Mouse (Mus musculus) hindbrain, embryonic 16.5 days (tissue): Measurements from ENCODE around the gene Qk. TPM values are rescaled to one million over a fixed set of nuclear protein-coding genes. Genes with fewer than 3 reads are reported as not detected.

Experiments
- ATAC-seq: fragments of 200-750 bp; cut with Nextera tagmentation; 2 replicates; pipeline ENCODE4 v1.8.0; 2017; ENCODE audit warnings: moderate TSS enrichment, moderate library complexity
- H3K27ac ChIP-seq: fragments of 300-500 bp; sonication (generic); 2 replicates; pipeline ENCODE4 v1.5.1; 2014; ENCODE audit warnings: low read depth, mild to moderate bottlenecking, control low read depth, low read length, moderate library complexity
- H3K27me3 ChIP-seq: fragments of 300-500 bp; sonication (generic); replicated peaks from 2 replicates; pipeline ENCODE4 v1.6.1; 2014; ENCODE audit warnings: low read length; ENCODE audit not compliant: control insufficient read depth, insufficient read depth
- H3K36me3 ChIP-seq: fragments of 300-500 bp; sonication (generic); 2 replicates; pipeline ENCODE4 v1.6.1; 2014; ENCODE audit warnings: mild to moderate bottlenecking, low read length, moderate library complexity, mixed read lengths; ENCODE audit not compliant: control insufficient read depth, insufficient read depth
- H3K4me1 ChIP-seq: fragments of 300-500 bp; sonication (generic); 2 replicates; pipeline ENCODE4 v1.6.1; 2014; ENCODE audit warnings: low read depth, low read length; ENCODE audit not compliant: control insufficient read depth, insufficient read depth
- H3K4me2 ChIP-seq: fragments of 300-500 bp; sonication (generic); 2 replicates; pipeline ENCODE4 v1.6.1; 2014; ENCODE audit warnings: mild to moderate bottlenecking, low read length, control low read depth, moderate library complexity
- H3K4me3 ChIP-seq: fragments of 300-500 bp; sonication (generic); 2 replicates; pipeline ENCODE4 v1.5.1; 2014; ENCODE audit warnings: mild to moderate bottlenecking, low read length, control low read depth, moderate library complexity
- H3K9ac ChIP-seq: fragments of 300-500 bp; sonication (generic); 2 replicates; pipeline ENCODE4 v1.6.1; 2014; ENCODE audit warnings: low read depth, mild to moderate bottlenecking, control low read depth, low read length, moderate library complexity
- H3K9me3 ChIP-seq: fragments of 300-500 bp; sonication (generic); 2 replicates; pipeline ENCODE4 v1.6.1; 2014; ENCODE audit warnings: mild to moderate bottlenecking, low read length, moderate library complexity; ENCODE audit not compliant: control insufficient read depth
- WGBS: fragments of 180-500 bp; shearing (Covaris S2); extraction: QIAGEN DNeasy Blood & Tissue Kit; methylation state at CpG from one replicate; pipeline ENCODE4 v1.1.7; 2014; 5-methylcytosine and 5-hydroxymethylcytosine counted together
- polyA plus RNA-seq: library from polyadenylated mRNA; unstranded; fragments of >200 nt; fragmentation: Nextera tagmentation; extraction: Ambion mirVana; gene quantifications from 2 replicates; pipeline ENCODE4 v1.2.1, GENCODE M21; 2015

The Qk gene
- polyA plus RNA-seq, 1 experiment from 2014 or later, result 46.3 TPM

- WGBS, result 60% methylated on average over 5 of the region's 5 CpGs
- no peaks in the 10 kb centered on the region for H3K36me3 ChIP-seq
- no peak overlapping the region for H3K4me3 ChIP-seq
- H3K4me1 ChIP-seq, result peaks cover 3% of the 10 kb centered on the region
- H3K9ac ChIP-seq, result no peak overlapping the region
- no peaks in the 10 kb centered on the region for H3K27me3 ChIP-seq
- H3K4me2 ChIP-seq, result no peak overlapping the region
- H3K27ac ChIP-seq, result no peak overlapping the region
- no peaks in the 10 kb centered on the region for H3K9me3 ChIP-seq
- no peak for ATAC-seq
These were observed 9.8 kb upstream of the Qk start for GRCm38 (mm10) chr17:10329461-10329860.

DNA sequence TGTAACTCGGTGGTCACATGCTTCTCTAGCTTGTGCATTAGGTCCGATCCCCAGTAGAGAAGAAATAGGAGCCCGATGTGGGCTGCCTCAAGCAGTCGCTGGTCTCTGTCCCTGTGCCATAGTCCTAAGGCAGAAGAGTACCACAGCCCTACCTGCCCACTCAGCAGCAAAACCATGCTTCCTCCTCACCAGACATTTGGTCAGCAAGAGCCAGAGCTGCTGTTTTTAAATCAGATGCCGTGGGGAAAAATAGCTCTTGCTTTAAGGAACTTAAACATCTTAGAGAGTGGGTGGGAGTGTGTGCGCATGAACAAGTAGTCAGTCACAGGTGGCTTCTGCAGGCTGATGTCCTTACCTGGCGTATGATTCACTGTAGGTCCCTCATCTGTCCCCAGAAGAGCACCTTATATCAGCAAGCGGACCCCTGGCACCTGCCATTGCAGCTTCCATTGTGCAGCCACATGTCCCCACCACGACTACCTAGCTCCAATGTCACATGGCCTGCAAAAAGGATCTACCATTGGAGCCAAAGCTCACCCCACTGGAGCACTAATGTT, 9.0 kb upstream of the Qk start:
- no peak overlapping the region for H3K4me3 ChIP-seq
- no peak overlapping the region for H3K27ac ChIP-seq
- no peaks in the 10 kb centered on the region for H3K36me3 ChIP-seq
- H3K9me3 ChIP-seq, result no peaks in the 10 kb centered on the region
- no peaks in the 10 kb centered on the region; the same call in 1 of the 2 replicates for H3K4me1 ChIP-seq
- no peak overlapping the region for H3K9ac ChIP-seq
- 96% methylated on average over 9 of the region's 9 CpGs for WGBS
- no peak overlapping the region for H3K4me2 ChIP-seq
- no peak for ATAC-seq
- no peaks in the 10 kb centered on the region for H3K27me3 ChIP-seq

DNA sequence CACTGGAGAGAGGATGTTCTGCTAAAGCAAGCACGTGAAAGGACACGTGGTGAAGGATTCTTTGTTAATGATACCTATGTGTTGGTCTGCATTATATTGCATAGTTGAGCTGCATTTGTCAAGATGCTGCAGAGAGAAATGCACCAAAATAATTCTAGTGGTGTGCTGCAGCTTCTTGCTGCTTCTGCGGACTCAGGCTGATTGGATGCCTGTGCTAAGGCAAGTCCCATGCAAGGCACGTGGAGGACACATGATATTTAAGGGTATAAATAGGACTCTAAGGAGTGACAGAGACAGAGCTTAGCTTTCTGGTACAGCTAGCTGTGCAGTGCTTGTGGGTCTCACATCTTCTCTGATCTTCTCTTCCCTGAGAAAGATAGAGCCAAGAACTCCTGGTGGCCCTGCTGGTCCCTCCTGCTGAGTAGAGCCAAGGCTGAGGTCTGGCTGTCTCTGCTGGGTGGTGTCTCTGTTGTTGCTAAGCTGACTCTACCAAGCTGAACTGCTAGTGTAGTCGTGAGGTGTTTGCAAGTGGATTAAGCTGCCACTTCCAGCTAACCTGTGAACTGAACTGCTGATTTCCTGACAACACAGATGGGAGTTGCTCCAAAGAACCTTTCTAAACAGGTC, 8.0 kb upstream of the Qk start:
- no peak for ATAC-seq
- H3K9me3 ChIP-seq, result no peaks in the 10 kb centered on the region
- 75% methylated on average over 5 of the region's 5 CpGs for whole genome bisulfite sequencing

GRCm38 (mm10) chr17:10326596-10327045, 7.0 kb upstream of the Qk start:
- peaks cover 5% of the 10 kb centered on the region for H3K4me1 ChIP-seq
- no peak overlapping the region for H3K4me2 ChIP-seq
- H3K27me3 ChIP-seq, result no peaks in the 10 kb centered on the region
- no peak overlapping the region for H3K27ac ChIP-seq
- no peak overlapping the region for H3K4me3 ChIP-seq
- H3K36me3 ChIP-seq, result no peaks in the 10 kb centered on the region
- ATAC-seq, result peak; percentile 81
- H3K9me3 ChIP-seq, result no peaks in the 10 kb centered on the region
- 69% methylated on average over 3 of the region's 3 CpGs for WGBS
- H3K9ac ChIP-seq, result no peak overlapping the region

More for the DNA sequence above, 8.0 kb upstream of the Qk start:
- H3K4me3 ChIP-seq, result no peak overlapping the region
- no peak overlapping the region for H3K9ac ChIP-seq
- H3K27me3 ChIP-seq, result no peaks in the 10 kb centered on the region
- no peak overlapping the region for H3K27ac ChIP-seq
- H3K4me1 ChIP-seq, result no peaks in the 10 kb centered on the region; the same call in 1 of the 2 replicates
- H3K4me2 ChIP-seq, result no peak overlapping the region
- no peaks in the 10 kb centered on the region for H3K36me3 ChIP-seq

DNA sequence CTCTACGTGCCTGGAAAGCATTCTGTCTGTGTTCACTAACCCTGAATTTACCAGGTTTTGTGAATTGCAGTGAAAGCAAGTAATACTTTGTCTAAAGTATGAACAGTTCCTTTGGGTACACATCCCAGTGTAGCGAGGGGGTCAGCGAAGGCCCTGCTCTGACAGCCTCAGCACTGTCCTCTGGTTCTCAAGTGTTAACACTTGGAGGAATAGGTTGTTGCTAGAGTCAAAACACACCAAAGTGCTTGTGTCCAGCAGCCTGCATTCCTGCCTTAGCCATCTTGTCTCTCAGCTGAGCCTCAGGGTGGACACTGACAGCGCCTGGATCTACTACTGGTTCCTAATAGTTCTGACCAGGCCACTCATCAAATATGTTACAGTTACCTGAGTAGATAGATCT, 6.3 kb upstream of the Qk start:
- no peaks in the 10 kb centered on the region for H3K9me3 ChIP-seq
- no peak for ATAC-seq
- H3K4me1 ChIP-seq, result peaks cover 9% of the 10 kb centered on the region
- no peaks in the 10 kb centered on the region for H3K27me3 ChIP-seq
- no peak overlapping the region for H3K4me3 ChIP-seq
- H3K36me3 ChIP-seq, result no peaks in the 10 kb centered on the region
- 92% methylated on average over 4 of the region's 4 CpGs for WGBS
- no peak overlapping the region for H3K27ac ChIP-seq
- no peak overlapping the region for H3K9ac ChIP-seq
- no peak overlapping the region for H3K4me2 ChIP-seq

GRCm38 (mm10) chr17:10321754-10322153, 2.1 kb upstream of the Qk start:
- H3K9ac ChIP-seq, result no peak overlapping the region
- H3K27me3 ChIP-seq, result no peaks in the 10 kb centered on the region
- ATAC-seq, result no peak
- H3K27ac ChIP-seq, result no peak overlapping the region
- H3K36me3 ChIP-seq, result no peaks in the 10 kb centered on the region
- WGBS, result 55% methylated on average over 4 of the region's 4 CpGs
- no peak overlapping the region for H3K4me3 ChIP-seq
- peaks cover 9% of the 10 kb centered on the region for H3K4me1 ChIP-seq
- H3K4me2 ChIP-seq, result peak overlapping the region; percentile 51
- no peaks in the 10 kb centered on the region for H3K9me3 ChIP-seq

GRCm38 (mm10) chr17:10321092-10321491, 1.4 kb upstream of the Qk start:
- Histone ChIP-seq H3K4me1 (peaks cover 9% of the 10 kb centered on the region), H3K36me3 (no peaks in the 10 kb centered on the region), H3K9me3 (no peaks in the 10 kb centered on the region), H3K27ac (0 out of 2 replicates have a peak overlapping the region, but pooled peaks have one; percentile 20), H3K27me3 (no peaks in the 10 kb centered on the region), H3K4me2 (peak overlapping the region; percentile 51), H3K9ac (no peak overlapping the region), H3K4me3 (peak overlapping the region; percentile 14)
- WGBS, result 10% methylated on average over 1 of the region's 1 CpGs
- no peak for ATAC-seq

DNA sequence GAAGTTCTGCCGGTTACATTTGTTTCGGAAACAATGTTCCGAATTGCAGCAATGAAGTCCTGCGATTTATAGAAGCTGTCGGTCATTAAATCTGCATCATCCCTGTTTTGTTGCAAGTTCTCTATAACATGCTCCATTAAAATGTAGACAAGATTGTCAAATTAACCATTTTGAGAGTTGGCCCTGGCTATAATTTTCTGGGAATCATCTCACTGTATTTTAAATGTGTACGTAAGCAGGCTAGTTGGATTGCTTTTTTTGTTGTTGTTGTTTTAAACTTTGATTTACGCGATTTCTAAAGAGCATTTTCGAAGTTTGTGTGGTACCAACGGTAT, 769 bp upstream of the Qk start:
- Histone ChIP-seq H3K9ac (peak overlapping the region; percentile 98), H3K36me3 (no peaks in the 10 kb centered on the region), H3K27ac (peak overlapping the region; percentile 99), H3K4me3 (peak overlapping the region; percentile 93), H3K27me3 (no peaks in the 10 kb centered on the region), H3K4me1 (peaks cover 9% of the 10 kb centered on the region), H3K9me3 (no peaks in the 10 kb centered on the region), H3K4me2 (peak overlapping the region; percentile 57)
- no peak for ATAC-seq
- 6% methylated on average over 10 of the region's 10 CpGs for WGBS

GRCm38 (mm10) chr17:10319431-10319684, 296 bp downstream of the Qk start:
- no peak for ATAC-seq
- H3K27ac ChIP-seq, result peak overlapping the region; percentile 99
- peak overlapping the region; percentile 8; the same call in 1 of the 2 replicates for H3K4me2 ChIP-seq
- WGBS, result 0% methylated on average over 14 of the region's 46 CpGs
- no peaks in the 10 kb centered on the region for H3K9me3 ChIP-seq
- H3K4me1 ChIP-seq, result peaks cover 9% of the 10 kb centered on the region
- H3K9ac ChIP-seq, result peak overlapping the region; percentile 98
- no peaks in the 10 kb centered on the region for H3K27me3 ChIP-seq
- H3K4me3 ChIP-seq, result peak overlapping the region; percentile 93
- no peaks in the 10 kb centered on the region for H3K36me3 ChIP-seq
